Mouse (Mus musculus): ENCODE results near the gene Rad23a. TPM values are rescaled to one million over a fixed set of nuclear protein-coding genes. Genes with fewer than 3 reads are reported as not detected.

The Rad23a gene
- polyA plus RNA-seq, 1 experiment, result 169 TPM

DNA sequence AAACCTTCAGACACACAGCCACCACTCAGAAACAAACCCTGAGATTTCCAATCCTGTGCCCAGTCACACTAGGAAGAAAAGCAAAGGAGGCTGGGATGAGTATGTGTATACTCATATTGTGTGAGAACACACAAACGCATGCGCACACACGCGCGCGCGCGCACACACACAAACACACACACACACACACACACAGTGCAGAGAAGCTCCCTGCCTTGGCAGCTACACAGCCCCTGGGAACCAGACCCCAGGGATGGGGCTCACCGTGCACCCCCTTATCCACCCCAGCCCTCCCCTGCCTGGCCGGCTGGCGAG lies 26.3 kb downstream of the Rad23a start:
- Histone ChIP-seq H3K4me1 (ENCODE audit: control insufficient read depth, insufficient read depth, low read length) (no peaks in the 10 kb centered on the region; the same call in 1 of the 2 replicates), H3K27ac (ENCODE audit: control insufficient read depth, insufficient read depth, low read depth, low read length, poor library complexity) (no peak overlapping the region), H3K4me3 (replicated peaks; ENCODE audit: control insufficient read depth, low read depth, low read length) (no peak overlapping the region)
- TF ChIP-seq CTCF (IDR thresholded peaks at IDR 0.05; ENCODE audit: control insufficient read depth, insufficient read depth, low read length) (no peak), POLR2A (IDR thresholded peaks at IDR 0.05; ENCODE audit: borderline replicate concordance, control insufficient read depth, low read depth, low read length) (no peak)
- WGBS, result 90% methylated on average over 11 of the region's 11 CpGs

GRCm38 (mm10) chr8:84813830-84814229 lies 26.6 kb downstream of the Rad23a start:
- Histone ChIP-seq H3K27ac (ENCODE audit: control insufficient read depth, insufficient read depth, low read depth, low read length, poor library complexity) (no peak overlapping the region), H3K4me1 (ENCODE audit: control insufficient read depth, insufficient read depth, low read length) (no peaks in the 10 kb centered on the region; the same call in 1 of the 2 replicates), H3K4me3 (replicated peaks; ENCODE audit: control insufficient read depth, low read depth, low read length) (no peak overlapping the region)
- WGBS, result 71% methylated on average over 3 of the region's 3 CpGs
- TF ChIP-seq POLR2A (IDR thresholded peaks at IDR 0.05; ENCODE audit: borderline replicate concordance, control insufficient read depth, low read depth, low read length) (no peak), CTCF (IDR thresholded peaks at IDR 0.05; ENCODE audit: control insufficient read depth, insufficient read depth, low read length) (no peak)

GRCm38 (mm10) chr8:84813059-84813458 lies 27.4 kb downstream of the Rad23a start:
- WGBS, result 3% methylated on average over 5 of the region's 5 CpGs

GRCm38 (mm10) chr8:84811303-84811702 lies 29.2 kb downstream of the Rad23a start:
- no peak overlapping the region for H3K27ac ChIP-seq (ENCODE audit: control insufficient read depth, insufficient read depth, low read depth, low read length, poor library complexity)
- no peak overlapping the region for H3K4me3 ChIP-seq (replicated peaks; ENCODE audit: control insufficient read depth, low read depth, low read length)
- TF ChIP-seq POLR2A (IDR thresholded peaks at IDR 0.05; ENCODE audit: borderline replicate concordance, control insufficient read depth, low read depth, low read length) (no peak), CTCF (IDR thresholded peaks at IDR 0.05; ENCODE audit: control insufficient read depth, insufficient read depth, low read length) (no peak)
- WGBS, result 48% methylated on average over 10 of the region's 10 CpGs
- H3K4me1 ChIP-seq (ENCODE audit: control insufficient read depth, insufficient read depth, low read length), result no peaks in the 10 kb centered on the region; the same call in 1 of the 2 replicates

More at GRCm38 (mm10) chr8:84813059-84813458, 27.4 kb downstream of the Rad23a start:
- TF ChIP-seq CTCF (IDR thresholded peaks at IDR 0.05; ENCODE audit: control insufficient read depth, insufficient read depth, low read length), result peak; percentile 77
- no peak for TF ChIP-seq POLR2A (IDR thresholded peaks at IDR 0.05; ENCODE audit: borderline replicate concordance, control insufficient read depth, low read depth, low read length)
- no peaks in the 10 kb centered on the region; the same call in 1 of the 2 replicates for H3K4me1 ChIP-seq (ENCODE audit: control insufficient read depth, insufficient read depth, low read length)
- no peak overlapping the region for H3K4me3 ChIP-seq (replicated peaks; ENCODE audit: control insufficient read depth, low read depth, low read length)
- no peak overlapping the region for H3K27ac ChIP-seq (ENCODE audit: control insufficient read depth, insufficient read depth, low read depth, low read length, poor library complexity)

DNA sequence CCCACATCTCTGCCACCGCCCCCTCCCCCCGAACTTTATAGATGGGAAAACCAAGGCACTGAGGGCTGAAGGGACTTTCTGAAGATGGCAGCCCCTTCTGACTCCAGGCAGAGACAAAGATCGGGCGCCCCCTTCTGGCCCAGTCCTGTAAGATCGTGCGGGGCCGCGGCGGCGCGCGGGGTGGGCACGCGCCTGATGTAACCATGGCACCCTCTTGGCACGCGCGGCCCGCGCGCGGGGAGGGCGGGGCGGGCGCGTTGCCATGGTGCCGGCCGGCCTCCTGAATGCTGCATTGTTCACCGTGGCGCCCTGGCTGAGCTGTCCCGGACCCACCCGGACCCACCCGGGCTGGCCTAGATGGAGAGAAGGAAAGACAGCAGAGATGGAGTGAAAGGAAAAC lies 29.6 kb downstream of the Rad23a start:
- WGBS, result 2% methylated on average over 32 of the region's 32 CpGs
- peak; percentile 64; the same call in 1 of the 2 replicates for TF ChIP-seq CTCF (IDR thresholded peaks at IDR 0.05; ENCODE audit: control insufficient read depth, insufficient read depth, low read length)
- TF ChIP-seq POLR2A (IDR thresholded peaks at IDR 0.05; ENCODE audit: borderline replicate concordance, control insufficient read depth, low read depth, low read length), result no peak
- no peak overlapping the region for H3K4me3 ChIP-seq (replicated peaks; ENCODE audit: control insufficient read depth, low read depth, low read length)
- H3K4me1 ChIP-seq (ENCODE audit: control insufficient read depth, insufficient read depth, low read length), result no peaks in the 10 kb centered on the region; the same call in 1 of the 2 replicates
- no peak overlapping the region for H3K27ac ChIP-seq (ENCODE audit: control insufficient read depth, insufficient read depth, low read depth, low read length, poor library complexity)

GRCm38 (mm10) chr8:84809941-84810280 lies 30.6 kb downstream of the Rad23a start:
- no peaks in the 10 kb centered on the region for H3K4me1 ChIP-seq (ENCODE audit: control insufficient read depth, insufficient read depth, low read length)

GRCm38 (mm10) chr8:84809109-84809940 lies 31.1 kb downstream of the Rad23a start:
- H3K27ac ChIP-seq (ENCODE audit: control insufficient read depth, insufficient read depth, low read depth, low read length, poor library complexity), result no peak overlapping the region
- H3K4me1 ChIP-seq (ENCODE audit: control insufficient read depth, insufficient read depth, low read length), result no peaks in the 10 kb centered on the region
- no peak overlapping the region for H3K4me3 ChIP-seq (replicated peaks; ENCODE audit: control insufficient read depth, low read depth, low read length)
- no peak for TF ChIP-seq CTCF (IDR thresholded peaks at IDR 0.05; ENCODE audit: control insufficient read depth, insufficient read depth, low read length)
- TF ChIP-seq POLR2A (IDR thresholded peaks at IDR 0.05; ENCODE audit: borderline replicate concordance, control insufficient read depth, low read depth, low read length), result no peak
- 81% methylated on average over 12 of the region's 12 CpGs for WGBS

More at GRCm38 (mm10) chr8:84809941-84810280, 30.6 kb downstream of the Rad23a start:
- TF ChIP-seq CTCF (IDR thresholded peaks at IDR 0.05; ENCODE audit: control insufficient read depth, insufficient read depth, low read length) (no peak), POLR2A (IDR thresholded peaks at IDR 0.05; ENCODE audit: borderline replicate concordance, control insufficient read depth, low read depth, low read length) (no peak)
- WGBS, result 90% methylated on average over 5 of the region's 5 CpGs
- no peak overlapping the region for H3K27ac ChIP-seq (ENCODE audit: control insufficient read depth, insufficient read depth, low read depth, low read length, poor library complexity)
- no peak overlapping the region for H3K4me3 ChIP-seq (replicated peaks; ENCODE audit: control insufficient read depth, low read depth, low read length)

GRCm38 (mm10) chr8:84806031-84806430 lies 34.4 kb downstream of the Rad23a start:
- 97% methylated on average over 5 of the region's 5 CpGs for WGBS
- no peaks in the 10 kb centered on the region for H3K4me1 ChIP-seq (ENCODE audit: control insufficient read depth, insufficient read depth, low read length)
- no peak overlapping the region for H3K4me3 ChIP-seq (replicated peaks; ENCODE audit: control insufficient read depth, low read depth, low read length)
- H3K27ac ChIP-seq (ENCODE audit: control insufficient read depth, insufficient read depth, low read depth, low read length, poor library complexity), result no peak overlapping the region
- TF ChIP-seq POLR2A (IDR thresholded peaks at IDR 0.05; ENCODE audit: borderline replicate concordance, control insufficient read depth, low read depth, low read length) (no peak), CTCF (IDR thresholded peaks at IDR 0.05; ENCODE audit: control insufficient read depth, insufficient read depth, low read length) (no peak)

Measured in bone marrow, adult 2 months (tissue).